Mouse (Mus musculus): ENCODE results near the gene Hacl1. TPM values are rescaled to one million over a fixed set of nuclear protein-coding genes. Genes with fewer than 3 reads are reported as not detected.

Hacl1 gene
- polyA plus RNA-seq, 1 experiment, result 20.9 TPM

GRCm38 (mm10) chr14:31653101-31653875 lies 12.2 kb upstream of the Hacl1 start:
- H3K9me3 ChIP-seq (replicated peaks; ENCODE audit: control insufficient read depth, insufficient read depth, low read length, poor library complexity, severe bottlenecking), result no peaks in the 10 kb centered on the region; the same call in 1 of the 2 replicates
- H3K27me3 ChIP-seq (ENCODE audit: control insufficient read depth, insufficient read depth, low read length, poor library complexity, severe bottlenecking), result no peaks in the 10 kb centered on the region
- no peak overlapping the region for H3K27ac ChIP-seq (ENCODE audit: insufficient read depth, low read length)
- TF ChIP-seq CTCF (IDR thresholded peaks at IDR 0.05; ENCODE audit: low read depth, low read length) (no peak), EP300 (IDR thresholded peaks at IDR 0.05; ENCODE audit: insufficient read depth, low read depth, low read length) (no peak), POLR2A (IDR thresholded peaks at IDR 0.05; ENCODE audit: insufficient read depth, low read length) (no peak)
- H3K4me3 ChIP-seq (ENCODE audit: low read depth, low read length), result no peak overlapping the region
- H3K9ac ChIP-seq (ENCODE audit: low read depth, poor library complexity, severe bottlenecking), result no peak overlapping the region
- no peaks in the 10 kb centered on the region for H3K36me3 ChIP-seq (ENCODE audit: control insufficient read depth, insufficient read depth, low read length, poor library complexity, severe bottlenecking)
- no peaks in the 10 kb centered on the region for H3K4me1 ChIP-seq (ENCODE audit: control insufficient read depth, insufficient read depth, low read length)

- H3K4me1 ChIP-seq (ENCODE audit: control insufficient read depth, insufficient read depth, low read length), result no peaks in the 10 kb centered on the region
- H3K9ac ChIP-seq (ENCODE audit: low read depth, poor library complexity, severe bottlenecking), result no peak overlapping the region
- no peak overlapping the region for H3K4me3 ChIP-seq (ENCODE audit: low read depth, low read length)
- H3K27ac ChIP-seq (ENCODE audit: insufficient read depth, low read length), result no peak overlapping the region
- H3K27me3 ChIP-seq (ENCODE audit: control insufficient read depth, insufficient read depth, low read length, poor library complexity, severe bottlenecking), result no peaks in the 10 kb centered on the region
- no peaks in the 10 kb centered on the region for H3K36me3 ChIP-seq (ENCODE audit: control insufficient read depth, insufficient read depth, low read length, poor library complexity, severe bottlenecking)
- no peaks in the 10 kb centered on the region; the same call in 1 of the 2 replicates for H3K9me3 ChIP-seq (replicated peaks; ENCODE audit: control insufficient read depth, insufficient read depth, low read length, poor library complexity, severe bottlenecking)
- TF ChIP-seq CTCF (IDR thresholded peaks at IDR 0.05; ENCODE audit: low read depth, low read length), result no peak
- no peak for TF ChIP-seq EP300 (IDR thresholded peaks at IDR 0.05; ENCODE audit: insufficient read depth, low read depth, low read length)
- no peak for TF ChIP-seq POLR2A (IDR thresholded peaks at IDR 0.05; ENCODE audit: insufficient read depth, low read length)
Measured at GRCm38 (mm10) chr14:31652624-31653023, 11.5 kb upstream of the Hacl1 start.

- Histone ChIP-seq H3K9ac (ENCODE audit: low read depth, poor library complexity, severe bottlenecking) (no peak overlapping the region), H3K9me3 (replicated peaks; ENCODE audit: control insufficient read depth, insufficient read depth, low read length, poor library complexity, severe bottlenecking) (no peaks in the 10 kb centered on the region; the same call in 1 of the 2 replicates), H3K27ac (ENCODE audit: insufficient read depth, low read length) (no peak overlapping the region), H3K27me3 (ENCODE audit: control insufficient read depth, insufficient read depth, low read length, poor library complexity, severe bottlenecking) (no peaks in the 10 kb centered on the region), H3K36me3 (ENCODE audit: control insufficient read depth, insufficient read depth, low read length, poor library complexity, severe bottlenecking) (no peaks in the 10 kb centered on the region), H3K4me3 (ENCODE audit: low read depth, low read length) (no peak overlapping the region), H3K4me1 (ENCODE audit: control insufficient read depth, insufficient read depth, low read length) (no peaks in the 10 kb centered on the region)
- TF ChIP-seq POLR2A (IDR thresholded peaks at IDR 0.05; ENCODE audit: insufficient read depth, low read length), result no peak
- no peak for TF ChIP-seq CTCF (IDR thresholded peaks at IDR 0.05; ENCODE audit: low read depth, low read length)
- no peak for TF ChIP-seq EP300 (IDR thresholded peaks at IDR 0.05; ENCODE audit: insufficient read depth, low read depth, low read length)
Measured at GRCm38 (mm10) chr14:31652106-31652505, 11.0 kb upstream of the Hacl1 start.

- Histone ChIP-seq H3K9ac (ENCODE audit: low read depth, poor library complexity, severe bottlenecking) (no peak overlapping the region), H3K4me1 (ENCODE audit: control insufficient read depth, insufficient read depth, low read length) (no peaks in the 10 kb centered on the region), H3K27me3 (ENCODE audit: control insufficient read depth, insufficient read depth, low read length, poor library complexity, severe bottlenecking) (no peaks in the 10 kb centered on the region), H3K36me3 (ENCODE audit: control insufficient read depth, insufficient read depth, low read length, poor library complexity, severe bottlenecking) (no peaks in the 10 kb centered on the region), H3K4me3 (ENCODE audit: low read depth, low read length) (no peak overlapping the region), H3K9me3 (replicated peaks; ENCODE audit: control insufficient read depth, insufficient read depth, low read length, poor library complexity, severe bottlenecking) (no peaks in the 10 kb centered on the region; the same call in 1 of the 2 replicates), H3K27ac (ENCODE audit: insufficient read depth, low read length) (no peak overlapping the region)
- TF ChIP-seq EP300 (IDR thresholded peaks at IDR 0.05; ENCODE audit: insufficient read depth, low read depth, low read length) (no peak), POLR2A (IDR thresholded peaks at IDR 0.05; ENCODE audit: insufficient read depth, low read length) (no peak)
Measured at GRCm38 (mm10) chr14:31651206-31651605, 10.1 kb upstream of the Hacl1 start.

GRCm38 (mm10) chr14:31650347-31650746 lies 9.3 kb upstream of the Hacl1 start:
- Histone ChIP-seq H3K36me3 (ENCODE audit: control insufficient read depth, insufficient read depth, low read length, poor library complexity, severe bottlenecking) (no peaks in the 10 kb centered on the region), H3K27me3 (ENCODE audit: control insufficient read depth, insufficient read depth, low read length, poor library complexity, severe bottlenecking) (no peaks in the 10 kb centered on the region), H3K4me1 (ENCODE audit: control insufficient read depth, insufficient read depth, low read length) (no peaks in the 10 kb centered on the region), H3K9me3 (replicated peaks; ENCODE audit: control insufficient read depth, insufficient read depth, low read length, poor library complexity, severe bottlenecking) (no peaks in the 10 kb centered on the region; the same call in 1 of the 2 replicates), H3K4me3 (ENCODE audit: low read depth, low read length) (no peak overlapping the region), H3K9ac (ENCODE audit: low read depth, poor library complexity, severe bottlenecking) (no peak overlapping the region), H3K27ac (ENCODE audit: insufficient read depth, low read length) (no peak overlapping the region)
- no peak for TF ChIP-seq POLR2A (IDR thresholded peaks at IDR 0.05; ENCODE audit: insufficient read depth, low read length)
- TF ChIP-seq CTCF (IDR thresholded peaks at IDR 0.05; ENCODE audit: low read depth, low read length), result peak; percentile 22

GRCm38 (mm10) chr14:31647991-31648390 lies 6.9 kb upstream of the Hacl1 start:
- Histone ChIP-seq H3K9me3 (replicated peaks; ENCODE audit: control insufficient read depth, insufficient read depth, low read length, poor library complexity, severe bottlenecking) (no peaks in the 10 kb centered on the region; the same call in 1 of the 2 replicates), H3K4me1 (ENCODE audit: control insufficient read depth, insufficient read depth, low read length) (no peaks in the 10 kb centered on the region), H3K27ac (ENCODE audit: insufficient read depth, low read length) (no peak overlapping the region), H3K4me3 (ENCODE audit: low read depth, low read length) (no peak overlapping the region), H3K36me3 (ENCODE audit: control insufficient read depth, insufficient read depth, low read length, poor library complexity, severe bottlenecking) (no peaks in the 10 kb centered on the region), H3K27me3 (ENCODE audit: control insufficient read depth, insufficient read depth, low read length, poor library complexity, severe bottlenecking) (no peaks in the 10 kb centered on the region), H3K9ac (ENCODE audit: low read depth, poor library complexity, severe bottlenecking) (no peak overlapping the region)
- TF ChIP-seq POLR2A (IDR thresholded peaks at IDR 0.05; ENCODE audit: insufficient read depth, low read length) (no peak), CTCF (IDR thresholded peaks at IDR 0.05; ENCODE audit: low read depth, low read length) (no peak), EP300 (IDR thresholded peaks at IDR 0.05; ENCODE audit: insufficient read depth, low read depth, low read length) (no peak)

All from ES-Bruce4 (cell line).